Mouse (Mus musculus): ENCODE measurements around the gene Ccnj.

The Ccnj gene

DNA sequence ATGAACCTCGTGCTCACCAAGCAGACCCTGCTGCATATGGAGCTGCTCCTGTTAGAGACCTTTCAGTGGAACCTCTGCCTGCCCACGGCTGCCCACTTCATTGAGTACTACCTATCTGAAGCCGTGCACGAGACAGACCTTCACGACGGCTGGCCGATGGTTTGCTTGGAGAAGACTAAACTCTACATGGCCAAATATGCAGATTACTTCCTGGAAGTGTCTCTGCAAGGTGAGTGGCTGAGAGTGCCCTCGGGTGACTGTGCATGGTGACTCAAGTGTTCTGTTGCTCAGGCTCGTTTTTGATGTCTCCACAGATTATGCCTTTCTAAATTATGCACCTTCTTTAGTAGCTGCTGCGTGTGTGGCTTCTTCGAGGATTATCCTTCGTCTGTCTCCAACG lies 13.7 kb downstream of the Ccnj start:
- no peak for DNase-seq (ENCODE audit: low spot score)

DNA sequence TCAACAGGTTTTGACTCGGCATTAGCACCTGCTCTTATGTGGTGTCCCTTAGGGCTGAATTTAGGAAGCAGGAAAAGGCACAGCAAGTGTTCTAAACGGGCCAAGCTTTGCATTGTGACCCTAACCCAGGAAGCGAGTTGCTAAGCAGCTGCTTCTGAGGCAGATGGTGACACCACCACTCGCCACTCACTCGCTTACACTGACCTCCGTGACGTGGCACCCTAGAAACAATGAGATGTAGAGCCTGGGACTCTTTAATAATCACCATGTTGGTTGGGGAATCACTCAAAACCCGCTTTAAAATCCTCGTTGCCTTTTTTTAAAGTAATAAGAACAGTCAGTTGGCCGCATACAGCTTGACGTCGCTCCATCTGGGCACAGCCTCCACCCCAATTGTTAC lies 18.3 kb downstream of the Ccnj start:
- no peak for DNase-seq (ENCODE audit: low spot score)

DNA sequence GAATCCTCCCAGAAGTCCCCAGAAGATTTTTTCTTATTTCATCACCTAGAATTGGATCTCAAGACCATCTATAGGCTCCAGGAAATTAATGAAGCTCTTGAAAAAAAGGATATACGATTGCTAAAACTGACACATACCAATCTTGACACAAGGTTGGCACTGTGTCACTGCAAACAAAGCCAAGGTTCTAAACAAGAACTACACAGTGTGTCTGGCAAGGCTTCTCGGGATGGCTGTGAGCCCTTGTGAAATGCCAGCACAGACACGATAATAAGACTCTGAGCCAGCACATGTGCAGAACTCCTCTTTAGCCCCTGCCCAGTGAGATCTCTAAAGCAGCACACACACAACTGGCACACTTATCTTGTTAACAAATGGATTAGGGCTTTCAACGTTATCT lies 28.5 kb downstream of the Ccnj start:
- DNase-seq (ENCODE audit: low spot score) = no peak

DNA sequence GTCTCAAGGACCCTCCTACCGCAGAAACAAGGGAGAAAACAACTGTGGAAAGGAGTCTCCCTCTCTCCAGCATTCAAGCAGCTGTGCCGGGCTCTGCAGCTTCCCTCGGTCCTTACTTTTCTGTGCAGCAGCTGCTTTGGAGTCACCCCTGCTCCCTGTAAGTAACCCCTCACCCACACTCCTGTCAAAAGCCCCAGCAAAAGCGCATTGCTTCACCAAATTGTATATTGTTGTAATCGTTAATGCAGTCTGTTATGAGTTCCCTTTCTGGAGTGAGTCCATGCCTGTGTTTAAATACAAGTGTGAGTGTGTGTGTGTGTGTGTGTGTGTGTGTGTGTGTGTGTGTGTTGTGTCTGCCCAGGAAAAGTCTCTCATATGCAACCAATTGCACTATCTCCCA lies 37.2 kb downstream of the Ccnj start:
- DNase-seq (ENCODE audit: low spot score) = no peak

DNA sequence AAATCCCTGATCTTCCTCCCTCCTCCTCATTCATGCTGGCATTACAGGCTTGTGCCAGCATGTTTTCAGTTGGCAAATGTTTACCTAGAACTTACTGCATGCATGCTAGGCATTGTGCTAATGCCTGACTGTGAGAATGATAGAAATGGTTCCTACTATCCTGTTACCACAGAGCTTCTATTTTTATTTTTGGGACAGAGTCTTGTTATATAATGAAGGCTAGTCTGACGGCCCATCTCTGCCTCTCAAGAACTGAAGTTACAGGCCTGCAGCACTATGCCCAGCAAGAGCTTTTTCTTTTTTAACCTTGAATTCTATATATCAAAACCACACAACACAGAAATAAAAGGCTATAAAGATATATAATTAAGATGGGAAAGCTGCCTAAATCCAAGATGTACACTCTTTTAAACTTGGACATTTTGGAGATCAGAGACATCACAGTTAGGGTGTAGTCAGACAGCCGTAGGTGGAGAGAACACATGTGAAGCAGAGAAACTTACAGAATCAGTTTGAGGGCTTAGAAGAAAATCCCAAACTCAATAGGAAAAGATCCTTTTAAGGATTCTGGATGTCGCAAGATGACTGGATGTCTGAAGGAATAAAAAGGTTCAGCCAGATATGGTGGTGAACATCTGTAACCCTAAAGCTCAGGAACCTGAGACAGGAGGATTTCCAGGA lies 38.5 kb downstream of the Ccnj start:
- no peak for DNase-seq (ENCODE audit: low spot score)

DNA sequence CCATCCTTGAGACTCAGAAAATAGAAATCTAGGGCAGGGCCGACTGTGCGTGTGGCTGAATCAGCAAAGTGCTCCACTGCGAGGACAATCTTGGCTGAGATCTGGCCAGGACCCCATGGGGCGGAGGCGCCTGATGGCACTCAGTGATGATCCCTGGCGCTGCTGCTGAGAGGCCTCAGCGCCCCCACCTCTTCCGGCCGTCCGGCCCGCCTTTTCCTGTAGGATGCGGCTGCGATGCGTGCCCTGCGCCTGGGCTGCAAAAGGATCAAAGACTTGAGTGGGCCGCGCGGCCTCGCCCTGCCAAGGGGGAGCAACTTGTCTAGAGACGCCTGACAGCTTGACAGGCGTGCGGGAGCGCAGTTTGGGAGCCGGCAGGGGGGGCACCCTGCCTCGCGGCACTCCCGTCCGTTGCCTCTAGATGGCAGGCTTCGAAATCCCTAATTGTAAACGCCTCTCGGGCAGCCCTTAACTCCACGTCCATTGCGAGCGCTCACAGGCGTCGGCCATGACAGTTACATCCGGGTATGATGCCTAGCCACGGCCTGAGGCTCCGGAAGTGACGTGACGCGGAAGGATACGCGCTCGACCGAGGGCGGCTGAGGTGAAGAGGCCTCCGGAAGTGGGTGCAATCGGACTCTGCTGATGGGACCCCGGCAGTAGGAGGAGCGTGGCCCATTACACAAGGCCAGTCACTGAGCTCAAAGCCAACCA lies 42.0 kb downstream of the Ccnj start:
- DNase-seq (ENCODE audit: low spot score) = peak; percentile 98

DNA sequence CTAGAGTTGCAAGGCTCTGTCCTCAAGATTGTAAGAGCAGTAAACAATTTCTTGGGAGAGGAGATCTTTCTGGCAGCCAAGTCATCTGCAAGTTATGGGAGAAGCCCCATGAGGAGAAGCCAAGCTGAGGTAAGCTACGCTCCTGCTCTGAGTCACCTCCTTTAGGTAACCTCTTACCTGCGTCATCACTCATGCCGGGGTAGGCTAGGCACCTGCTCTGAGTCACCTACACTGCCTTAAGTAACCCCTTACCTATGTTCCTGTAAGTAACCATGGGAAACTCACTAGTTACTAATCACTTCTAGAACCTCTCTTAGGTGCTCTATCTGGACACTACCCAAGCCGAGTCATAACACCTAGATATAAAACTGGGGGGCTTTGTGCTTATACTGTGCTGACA lies 50.6 kb downstream of the Ccnj start:
- no peak for DNase-seq (ENCODE audit: low spot score)

DNA sequence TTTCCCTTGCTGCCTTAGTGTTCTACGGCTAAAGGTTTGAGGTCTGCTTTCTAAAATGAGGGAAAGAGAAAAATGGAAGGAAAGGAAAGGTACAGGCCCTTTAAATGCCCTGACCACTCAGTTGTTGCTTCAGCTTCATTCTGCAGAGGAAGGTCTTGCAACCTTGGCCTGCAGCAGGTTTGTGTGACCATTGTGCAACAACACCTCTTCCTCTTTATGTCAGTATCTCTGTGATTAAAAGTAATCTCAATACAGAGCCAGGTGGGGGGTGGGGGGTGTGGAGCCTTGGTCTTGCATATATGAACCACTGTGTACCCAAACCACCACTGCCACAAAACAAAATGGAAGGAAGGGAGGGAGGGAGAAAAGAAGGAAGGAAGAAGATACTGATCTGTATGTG lies 57.8 kb downstream of the Ccnj start:
- no peak for DNase-seq (ENCODE audit: low spot score)

DNA sequence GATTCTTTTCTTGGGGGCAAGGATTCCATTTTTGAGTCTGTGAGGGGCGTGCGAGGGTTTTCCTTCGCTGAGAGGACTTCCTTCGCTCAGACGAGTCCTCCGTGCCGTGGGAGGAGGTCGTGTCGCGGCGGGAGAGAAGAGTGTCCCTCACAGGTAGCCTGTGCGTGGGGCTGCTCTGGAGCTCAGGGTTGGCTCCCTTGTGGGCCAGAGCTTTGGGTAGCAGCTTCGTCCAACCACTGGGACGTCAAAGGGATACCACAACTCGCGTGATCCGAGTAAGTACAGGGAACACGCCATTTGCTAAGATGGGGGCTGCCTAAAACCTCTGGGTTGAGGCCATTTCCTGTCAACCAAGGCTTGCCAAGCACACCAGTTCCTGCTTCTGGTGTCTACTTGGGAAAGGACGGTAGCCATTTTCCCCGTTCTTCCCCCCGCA lies 63.0 kb downstream of the Ccnj start:
- DNase-seq (ENCODE audit: low spot score) = no peak

DNA sequence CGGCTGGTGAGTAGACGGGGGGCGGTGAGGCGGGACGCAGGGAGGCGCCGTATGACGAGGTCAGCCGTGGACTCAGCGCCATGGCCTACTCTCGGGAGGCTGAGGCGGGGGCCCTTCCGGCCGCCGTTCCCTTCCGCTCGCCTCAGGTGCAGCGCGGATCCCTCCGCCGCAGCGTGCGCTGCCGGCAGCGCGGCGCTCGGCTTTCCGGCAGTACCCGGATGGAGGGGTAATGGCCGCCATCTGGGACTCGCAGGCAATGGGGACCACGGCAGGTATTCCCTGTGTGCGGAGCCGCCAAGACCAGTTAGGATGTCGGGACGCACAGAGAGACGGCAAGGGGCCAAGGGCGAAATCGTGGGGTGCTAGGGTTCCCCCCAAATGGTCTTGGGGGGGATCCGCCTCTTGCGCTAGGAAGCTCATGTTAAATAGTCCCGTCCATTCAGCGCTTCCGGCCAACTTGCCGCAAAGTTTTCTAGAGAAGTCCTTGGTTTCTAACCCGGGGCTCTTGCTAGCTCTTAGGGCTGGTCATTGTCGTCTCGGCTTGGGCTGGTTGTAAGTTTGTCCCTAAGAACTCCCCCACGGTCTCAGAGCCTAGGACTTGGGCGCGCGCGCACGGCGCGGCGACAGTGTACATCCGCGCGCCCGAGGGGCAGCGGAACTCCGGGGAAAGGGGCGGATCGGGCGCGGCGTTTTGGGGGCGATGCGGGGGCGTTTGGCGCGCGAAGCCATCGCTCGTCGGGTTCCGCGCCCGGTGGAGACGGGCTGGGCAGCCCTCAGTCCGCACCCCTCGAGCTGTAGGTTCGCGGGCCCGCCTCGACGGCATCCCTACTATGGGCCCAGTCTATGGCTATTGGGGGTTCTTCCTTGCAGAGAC lies 63.7 kb downstream of the Ccnj start, which contains the start of gene Zfp518a:
TSS of gene Zfp518a (plus strand) at position 187 of the 874 bp plus-strand sequence.
- peak; percentile 94 for DNase-seq (ENCODE audit: low spot score)

DNA sequence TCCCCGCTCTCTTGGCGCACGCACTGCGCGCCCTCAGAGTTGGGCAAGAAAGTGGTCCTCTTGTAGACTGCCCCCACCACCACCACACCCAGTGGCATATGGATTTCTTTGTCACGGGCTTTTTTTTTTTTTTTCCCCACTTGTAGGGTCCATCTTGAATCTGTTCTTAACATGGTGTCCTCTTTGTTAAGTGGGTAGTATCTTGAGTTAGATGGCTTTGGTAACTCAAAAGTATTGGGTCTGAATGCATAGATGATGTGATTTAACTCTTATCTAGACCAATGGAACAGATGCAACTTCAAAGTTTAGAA lies 64.3 kb downstream of the Ccnj start:
- no peak for DNase-seq (ENCODE audit: low spot score)
